Mouse (Mus musculus): Measurements from ENCODE around the gene Ntrk2.

- TF ChIP-seq CTCF (IDR thresholded peaks at IDR 0.05; ENCODE audit: extremely low read depth, insufficient read length, insufficient replicate concordance, low read depth, low read length): no peak
- no peak for TF ChIP-seq POLR2A (IDR thresholded peaks at IDR 0.05; ENCODE audit: low read depth, low read length)
Observed at GRCm38 (mm10) chr13:59164015-59164414, 357.6 kb downstream of the Ntrk2 start.
